Mouse (Mus musculus) frontal cortex, adult 2 months (tissue): ENCODE results near the gene Ift122. TPM values are rescaled to one million over a fixed set of nuclear protein-coding genes. Genes with fewer than 3 reads are reported as not detected.
"Not testable (repeated sequence)": the region's sequence is repeated elsewhere in the genome, so short reads cannot be mapped to it uniquely, and the experiment has no call there.

Source experiments
- DNase-seq, 2 experiments: peaks; one replicate each; pipeline ENCODE4 v3.0.0; 2022; ENCODE audit warnings: low spot score in 1 of 2; ENCODE audit errors: extremely low spot score in 1 of 2
- polyA plus RNA-seq: library from polyadenylated mRNA; depleted of rRNA; stranded (reverse); fragments of >200 nt; gene quantifications from 2 replicates; pipeline ENCODE4 v1.2.3, GENCODE M21; 2012; rRNA removed

The Ift122 gene
- polyA plus RNA-seq: 30.1 and 31.2 TPM in 2 replicates

GRCm38 (mm10) chr6:115853091-115853813, at the start of gene Ift122, which contains the start of gene Mbd4:
TSS of gene Ift122 (plus strand) at chr6:115853470.
TSS of gene Mbd4 (minus strand) at chr6:115853371.
- DNase-seq: peak; percentile 98 to 99

- DNase-seq: peak; percentile 59 to 86
Measured at GRCm38 (mm10) chr6:115803541-115804382, 49.5 kb upstream of the Ift122 start.

- no peak for DNase-seq
Measured at GRCm38 (mm10) chr6:115804432-115805192, 48.7 kb upstream of the Ift122 start.

- no peak for DNase-seq
Measured at GRCm38 (mm10) chr6:115807464-115808195, 45.6 kb upstream of the Ift122 start.

- peak in 1 of 2 experiments; percentile 31 for DNase-seq
Measured at GRCm38 (mm10) chr6:115808196-115808487, 45.1 kb upstream of the Ift122 start.

GRCm38 (mm10) chr6:115808488-115809231, 44.6 kb upstream of the Ift122 start, which contains the start of gene Rpl32:
TSS of gene Rpl32 (minus strand) at chr6:115808747.
- DNase-seq: peak; percentile 69 to 92

GRCm38 (mm10) chr6:115811606-115812005, 41.7 kb upstream of the Ift122 start:
- no peak for DNase-seq

GRCm38 (mm10) chr6:115814104-115814503, 39.2 kb upstream of the Ift122 start:
- DNase-seq: peak; percentile 43 to 68

- DNase-seq: no peak
Measured at GRCm38 (mm10) chr6:115815041-115815440, 38.2 kb upstream of the Ift122 start.

- no peak for DNase-seq
Measured at GRCm38 (mm10) chr6:115818129-115818528, 35.1 kb upstream of the Ift122 start.

GRCm38 (mm10) chr6:115821216-115821993, 31.9 kb upstream of the Ift122 start:
- no peak for DNase-seq

GRCm38 (mm10) chr6:115823850-115824464, 29.3 kb upstream of the Ift122 start:
- not testable (repeated sequence) for DNase-seq

GRCm38 (mm10) chr6:115830779-115831601, 22.3 kb upstream of the Ift122 start:
- DNase-seq: no peak

- no peak for DNase-seq
Measured at GRCm38 (mm10) chr6:115832152-115832850, 21.0 kb upstream of the Ift122 start.

GRCm38 (mm10) chr6:115833861-115834260, 19.4 kb upstream of the Ift122 start:
- DNase-seq: no peak

- peak; percentile 60 to 85 for DNase-seq
Measured at GRCm38 (mm10) chr6:115838161-115838597, 15.1 kb upstream of the Ift122 start, which contains the start of gene Efcab12. TSS of gene Efcab12 (minus strand) at chr6:115838412.

- no peak for DNase-seq
Measured at GRCm38 (mm10) chr6:115838745-115839144, 14.5 kb upstream of the Ift122 start.
